Mouse (Mus musculus) natural killer cell, adult 2 months (primary cell): ENCODE data around the gene Hpcal1.

Experiments
- DNase-seq, 2 experiments: peaks; one replicate each; pipeline ENCODE4 v3.0.0; 2022; ENCODE audit warnings: low spot score in 2 of 2

Hpcal1 gene

DNA sequence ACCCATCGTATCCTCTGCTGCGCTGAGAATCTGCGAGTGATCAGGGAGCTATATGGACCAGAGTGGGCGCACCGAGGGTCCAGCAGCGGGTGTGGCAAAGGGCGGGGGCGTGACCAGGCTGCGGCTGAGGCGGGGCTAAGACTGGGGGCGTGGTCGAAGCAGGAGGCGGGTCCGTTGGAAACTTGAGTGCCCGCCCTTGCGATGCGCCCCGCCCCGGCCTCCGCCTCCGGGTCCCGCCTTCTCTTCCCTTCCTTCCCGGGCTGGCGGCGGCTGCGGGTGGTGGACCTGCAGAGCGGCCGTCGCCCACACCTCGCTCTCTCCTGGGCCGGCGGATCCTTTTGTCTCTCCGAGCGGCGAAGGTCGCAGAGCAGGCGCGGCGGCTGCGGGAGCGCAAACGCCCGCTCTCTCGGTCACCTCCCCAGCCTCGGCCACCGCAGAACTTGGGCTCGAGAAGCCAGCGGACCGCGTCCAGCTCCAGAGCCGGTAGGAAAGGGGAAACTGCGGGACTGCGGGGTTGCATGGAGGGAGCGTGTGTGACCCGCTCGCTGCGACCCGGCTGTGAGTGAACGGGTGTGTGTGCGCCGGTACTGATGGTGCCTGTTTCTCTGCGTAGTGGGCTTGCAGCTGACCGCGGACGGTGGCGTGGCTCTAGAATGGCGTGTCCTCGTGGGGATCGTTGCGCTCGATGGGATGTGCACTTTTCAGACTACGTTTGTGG, at the start of gene Hpcal1:
Hpcal1 (plus strand) TSS at position 293 of the 718 bp plus-strand sequence.
- peak; percentile 91 to 92 for DNase-seq

- no peak for DNase-seq
Measured at GRCm38 (mm10) chr12:17641269-17641668, 49.4 kb upstream of the Hpcal1 start.

GRCm38 (mm10) chr12:17644385-17645222, 46.1 kb upstream of the Hpcal1 start:
- DNase-seq, result no peak

DNA sequence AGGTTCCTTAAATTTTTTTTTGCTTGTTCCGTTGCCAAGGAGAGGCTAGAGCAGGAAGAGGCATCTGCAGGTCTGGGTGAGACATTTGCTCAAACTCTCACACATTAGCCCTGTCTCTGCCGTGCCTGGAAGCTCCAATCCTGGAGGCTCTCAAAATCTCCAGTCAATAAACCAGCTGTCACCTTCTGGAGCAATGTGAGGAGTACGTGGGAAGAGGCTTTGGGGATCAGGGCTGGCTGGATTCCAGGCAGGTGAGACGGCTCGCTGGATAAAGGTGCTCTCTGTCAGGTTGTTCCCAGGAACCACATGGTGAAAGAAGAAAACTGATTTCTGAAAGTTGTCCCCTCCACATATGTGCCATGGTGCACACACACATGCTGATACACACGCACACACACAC, 44.2 kb upstream of the Hpcal1 start:
- no peak for DNase-seq

DNA sequence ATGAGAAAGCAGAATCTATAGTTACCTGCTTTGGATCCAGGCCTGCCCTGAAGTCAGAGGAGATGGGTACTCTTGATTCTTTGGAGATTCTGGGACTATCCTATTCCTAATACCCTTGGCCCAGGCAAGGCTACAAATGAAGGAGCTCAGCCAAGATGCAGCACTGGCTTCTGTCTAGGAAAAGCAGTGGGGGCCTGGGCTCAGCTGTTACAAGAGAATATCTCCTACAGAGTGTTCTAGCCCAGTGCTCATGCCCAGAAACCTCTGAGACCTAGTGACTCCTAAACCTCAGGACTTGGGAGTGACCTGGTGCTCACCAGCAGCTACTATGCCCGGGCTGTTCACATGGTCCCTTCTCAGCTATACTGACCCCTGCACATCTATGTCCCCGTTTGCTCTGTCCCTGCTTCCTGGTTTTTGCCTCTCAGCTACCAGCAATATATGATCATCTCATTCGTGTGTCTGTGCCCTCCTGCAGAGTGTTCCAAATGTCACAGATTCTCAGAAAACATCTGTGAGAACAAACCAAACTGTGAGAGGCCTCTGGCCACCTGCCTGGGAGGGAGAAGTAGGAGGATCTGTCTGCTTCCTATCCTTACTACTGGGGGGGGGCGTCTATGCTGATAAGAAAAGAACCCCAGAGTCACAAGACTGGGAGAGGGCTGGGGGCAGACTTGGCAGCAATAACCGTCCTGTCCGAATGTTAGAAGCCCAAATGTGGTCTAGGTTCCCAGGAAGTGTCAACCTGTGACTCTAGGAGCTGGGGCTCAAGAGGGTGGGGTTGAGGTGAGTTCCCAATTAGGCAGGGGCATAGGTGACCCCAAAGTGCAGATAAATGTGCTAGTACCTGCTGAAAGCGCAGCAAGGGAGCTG, 39.2 kb upstream of the Hpcal1 start:
- no peak for DNase-seq

DNA sequence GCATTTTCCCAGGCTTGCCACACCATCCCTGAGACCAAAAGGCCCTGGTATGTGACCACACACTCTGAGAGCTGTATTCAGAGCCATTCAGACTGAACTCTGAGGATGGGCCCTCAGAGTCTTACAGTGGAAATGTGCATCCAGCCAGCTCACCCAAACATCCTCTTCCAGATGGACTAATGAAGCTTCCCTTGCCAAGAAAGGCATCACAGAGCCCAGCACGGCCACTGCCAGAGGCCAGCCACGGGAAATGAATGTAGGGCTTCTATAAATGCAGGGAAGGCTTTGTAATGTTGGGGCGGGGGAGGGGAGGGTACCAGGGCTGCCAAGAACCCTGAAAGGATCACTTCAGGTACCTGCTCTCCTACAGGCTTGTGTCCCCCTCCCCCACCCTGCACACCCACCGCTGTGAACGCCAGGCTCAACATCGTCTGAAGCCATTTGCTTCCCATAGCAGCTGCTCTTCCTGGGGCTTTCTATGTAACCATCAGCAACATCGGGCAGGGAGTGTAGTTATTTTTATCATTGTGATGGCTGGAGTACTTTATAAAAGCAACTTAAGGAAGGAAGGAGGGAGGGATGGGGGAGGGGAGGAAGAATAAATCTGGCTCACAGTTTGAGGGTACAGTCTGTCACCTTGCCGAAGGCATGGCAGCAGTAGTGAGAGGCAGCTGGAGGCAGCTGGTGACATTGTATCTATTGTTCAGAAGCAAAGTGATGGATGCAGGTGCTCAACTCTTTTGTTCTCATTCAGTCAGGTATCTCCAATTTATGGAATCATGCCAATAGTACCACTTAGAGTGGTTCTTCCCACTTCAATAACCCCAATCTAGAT, 38.2 kb upstream of the Hpcal1 start:
- DNase-seq, result no peak

GRCm38 (mm10) chr12:17653051-17653783, 37.4 kb upstream of the Hpcal1 start:
- DNase-seq, result no peak

- DNase-seq, result no peak
Measured at GRCm38 (mm10) chr12:17657561-17658195, 33.0 kb upstream of the Hpcal1 start.

GRCm38 (mm10) chr12:17658521-17658920, 32.1 kb upstream of the Hpcal1 start:
- DNase-seq, result no peak

- DNase-seq, result no peak
Measured at GRCm38 (mm10) chr12:17661483-17661920, 29.2 kb upstream of the Hpcal1 start.

GRCm38 (mm10) chr12:17663991-17664635, 26.5 kb upstream of the Hpcal1 start:
- no peak for DNase-seq

DNA sequence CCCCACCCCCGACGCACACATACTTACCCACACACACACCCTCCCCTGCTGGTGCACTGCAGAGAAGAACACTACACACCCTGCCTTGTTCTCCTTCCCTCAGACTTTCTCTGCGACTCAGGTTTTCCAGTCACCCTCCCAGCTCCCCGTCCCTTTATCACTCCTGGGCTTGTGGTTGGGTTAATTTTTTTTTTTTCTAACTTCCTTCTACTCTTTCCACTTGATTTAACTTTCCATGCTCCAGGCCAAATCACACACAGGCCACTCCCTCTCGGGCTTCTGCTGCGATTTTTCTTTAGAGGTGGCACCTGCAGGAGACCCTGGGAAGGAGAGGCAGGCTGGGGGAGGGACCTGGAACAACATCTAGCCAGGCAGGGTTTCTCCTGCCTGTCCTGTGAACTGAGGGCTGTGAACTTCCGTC, 24.7 kb upstream of the Hpcal1 start:
- DNase-seq, result no peak

GRCm38 (mm10) chr12:17666616-17667015, 24.0 kb upstream of the Hpcal1 start:
- DNase-seq, result peak in 1 of 2 experiments; percentile 13

DNA sequence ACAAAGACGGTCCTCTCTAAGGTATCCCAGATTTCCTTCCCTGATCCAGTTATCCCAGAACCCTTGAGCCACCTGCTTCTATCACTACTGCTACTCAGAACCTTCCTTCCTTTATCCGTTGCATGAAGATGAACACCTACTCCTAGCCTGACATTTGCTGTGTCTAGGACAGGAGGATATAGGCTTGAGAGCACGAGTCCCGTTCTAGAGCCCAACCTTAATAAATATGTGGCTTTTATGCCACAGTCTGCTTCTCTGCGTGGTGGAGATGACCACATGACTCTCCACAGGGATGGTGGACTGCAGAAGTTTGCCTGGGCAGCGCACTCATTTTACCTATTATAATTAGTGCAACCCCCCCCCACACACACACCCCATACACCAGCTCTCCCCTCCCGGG, 16.9 kb upstream of the Hpcal1 start:
- DNase-seq, result no peak

- DNase-seq, result no peak
Measured at GRCm38 (mm10) chr12:17674182-17674812, 16.4 kb upstream of the Hpcal1 start.

DNA sequence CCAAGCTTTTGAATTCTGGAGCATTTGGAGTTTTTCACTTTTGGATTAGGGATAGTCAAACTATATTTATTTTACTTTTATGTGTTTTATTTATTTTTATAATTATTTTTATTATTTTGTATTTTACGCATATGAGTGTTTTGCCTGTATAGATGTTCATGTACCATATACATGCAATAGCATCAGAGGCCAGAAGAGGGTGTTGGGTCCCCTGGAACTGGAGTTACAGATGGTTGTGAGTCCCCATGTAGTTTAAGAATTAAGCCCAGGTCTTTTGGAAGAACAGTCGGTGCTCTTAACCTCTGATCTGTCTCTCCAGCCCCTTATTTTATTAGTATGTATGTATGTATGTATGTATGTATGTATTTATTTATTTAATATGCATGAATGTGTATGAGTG, 12.9 kb upstream of the Hpcal1 start:
- no peak for DNase-seq

DNA sequence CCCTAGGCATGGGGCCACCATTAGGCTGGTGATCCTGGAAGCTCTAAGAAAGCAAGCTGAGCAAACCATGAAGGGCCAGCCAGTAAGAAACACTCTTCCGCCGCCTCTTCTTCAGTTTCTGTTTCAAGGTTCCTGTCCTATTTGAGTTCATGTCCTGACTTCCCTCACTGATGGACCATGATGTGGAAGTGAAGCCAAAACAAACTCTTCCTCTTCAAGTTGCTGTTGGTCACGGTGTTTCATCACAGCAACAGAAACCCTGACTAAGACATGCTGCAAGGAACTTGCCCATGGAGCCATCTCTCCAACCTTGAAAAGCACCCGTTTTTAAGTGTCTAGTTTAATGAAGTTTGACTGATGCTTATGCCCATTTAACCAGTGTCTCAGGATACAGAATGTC, 11.1 kb upstream of the Hpcal1 start:
- DNase-seq, result no peak

DNA sequence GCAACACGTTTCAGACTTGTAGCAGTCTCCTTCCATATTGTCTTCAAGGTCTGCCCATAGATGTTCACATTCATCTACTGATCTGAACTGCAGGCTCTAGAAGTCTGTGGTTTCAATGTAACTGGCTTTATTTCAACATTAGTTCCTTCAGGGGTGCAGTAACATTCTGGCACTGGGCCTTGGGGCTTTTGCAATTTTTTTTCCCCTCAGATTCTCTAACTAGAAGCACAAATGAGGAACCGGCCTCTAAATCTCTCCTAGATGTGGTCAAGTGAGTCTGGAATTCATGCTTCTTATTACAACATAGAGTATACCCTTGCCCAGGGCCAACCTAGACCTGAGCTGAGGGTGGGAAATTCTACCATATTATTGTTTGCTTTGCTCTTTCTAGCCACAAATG, 8.5 kb upstream of the Hpcal1 start:
- no peak for DNase-seq

DNA sequence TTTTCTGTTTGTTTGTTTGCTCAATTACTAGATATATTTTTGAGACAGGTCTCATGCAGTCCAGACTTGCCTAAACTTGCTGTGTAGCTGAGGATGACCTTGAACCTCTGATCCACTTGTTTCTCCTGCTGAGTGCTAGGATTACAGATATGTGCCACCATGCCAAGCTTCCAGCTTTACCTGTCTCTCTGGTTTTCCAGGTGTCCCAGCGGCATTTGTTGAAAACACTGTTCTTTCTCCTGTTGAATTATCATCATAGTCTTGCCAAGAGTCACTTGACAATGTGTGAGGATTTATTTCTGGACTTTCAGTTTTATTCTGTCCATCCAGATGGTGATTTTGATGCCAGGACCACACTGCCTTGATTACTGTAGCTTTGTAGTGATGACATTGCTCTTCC, 6.3 kb upstream of the Hpcal1 start:
- DNase-seq, result no peak
